Mouse (Mus musculus): ENCODE results near the gene Rnf26. TPM values are rescaled to one million over a fixed set of nuclear protein-coding genes. Genes with fewer than 3 reads are reported as not detected.
A peak's percentile ranks its signal among the peaks of the same experiment; 100 is the strongest.

Rnf26 gene
- polyA plus RNA-seq, 2 experiments, result 56.1 to 74.0 TPM

- H3K4me3 ChIP-seq (replicated peaks; ENCODE audit: low read length), result peak overlapping the region; percentile 54
- no peak for TF ChIP-seq POLR2A (IDR thresholded peaks at IDR 0.05; ENCODE audit: borderline replicate concordance, extremely low read depth, insufficient read depth, insufficient read length)
- WGBS, result 5% methylated on average over 15 of the region's 15 CpGs
- H3K4me1 ChIP-seq (ENCODE audit: control insufficient read depth, insufficient read depth, low read length), result peaks cover 15% of the 10 kb centered on the region
- DNase-seq (ENCODE audit: low spot score) (no peak), ATAC-seq (ENCODE audit: low FRiP score, low read depth) (peak; percentile 4)
- peak overlapping the region; percentile 59 for H3K9ac ChIP-seq (ENCODE audit: low read depth, low read length, severe bottlenecking)
- no peak overlapping the region for H3K27ac ChIP-seq (replicated peaks; ENCODE audit: low read depth, low read length)
- H3K4me2 ChIP-seq (replicated peaks; ENCODE audit: low read depth, low read length, severe bottlenecking), result peak overlapping the region; percentile 97
- no peaks in the 10 kb centered on the region for H3K27me3 ChIP-seq (ENCODE audit: control insufficient read depth, insufficient read depth, low read length)
- no peaks in the 10 kb centered on the region for H3K9me3 ChIP-seq (ENCODE audit: control insufficient read depth, low read length)
- no peaks in the 10 kb centered on the region for H3K36me3 ChIP-seq (ENCODE audit: control insufficient read depth, insufficient read depth, low read length)
These were observed 45.9 kb downstream of the Rnf26 start for GRCm38 (mm10) chr9:44067241-44067959.

GRCm38 (mm10) chr9:44066785-44067225 lies 46.5 kb downstream of the Rnf26 start, which contains the start of gene Usp2:
Usp2 (plus strand) TSS chr9:44067021.
- TF ChIP-seq POLR2A (IDR thresholded peaks at IDR 0.05; ENCODE audit: borderline replicate concordance, extremely low read depth, insufficient read depth, insufficient read length), result no peak
- under 1% methylated on average over 36 of the region's 38 CpGs for WGBS

GRCm38 (mm10) chr9:44065177-44065576 lies 48.1 kb downstream of the Rnf26 start:
- H3K4me3 ChIP-seq (replicated peaks; ENCODE audit: low read length), result no peak overlapping the region
- ATAC-seq (ENCODE audit: low FRiP score, low read depth), result no peak
- no peaks in the 10 kb centered on the region for H3K27me3 ChIP-seq (ENCODE audit: control insufficient read depth, insufficient read depth, low read length)
- H3K4me1 ChIP-seq (ENCODE audit: control insufficient read depth, insufficient read depth, low read length), result peaks cover 7% of the 10 kb centered on the region
- no peak overlapping the region for H3K9ac ChIP-seq (ENCODE audit: low read depth, low read length, severe bottlenecking)
- H3K9me3 ChIP-seq (ENCODE audit: control insufficient read depth, low read length), result no peaks in the 10 kb centered on the region
- no peak overlapping the region for H3K4me2 ChIP-seq (replicated peaks; ENCODE audit: low read depth, low read length, severe bottlenecking)
- no peak overlapping the region for H3K27ac ChIP-seq (replicated peaks; ENCODE audit: low read depth, low read length)
- no peak for DNase-seq (ENCODE audit: low spot score)
- 43% methylated on average over 1 of the region's 1 CpGs for WGBS
- TF ChIP-seq POLR2A (IDR thresholded peaks at IDR 0.05; ENCODE audit: borderline replicate concordance, extremely low read depth, insufficient read depth, insufficient read length), result no peak
- no peaks in the 10 kb centered on the region for H3K36me3 ChIP-seq (ENCODE audit: control insufficient read depth, insufficient read depth, low read length)

More at GRCm38 (mm10) chr9:44066785-44067225, 46.5 kb downstream of the Rnf26 start, which contains the start of gene Usp2:
- Histone ChIP-seq H3K4me3 (replicated peaks; ENCODE audit: low read length) (peak within 1 kb of the TSS; percentile 54), H3K9me3 (ENCODE audit: control insufficient read depth, low read length) (no peaks in the 10 kb centered on the region), H3K36me3 (ENCODE audit: control insufficient read depth, insufficient read depth, low read length) (no peaks in the 10 kb centered on the region), H3K27me3 (ENCODE audit: control insufficient read depth, insufficient read depth, low read length) (no peaks in the 10 kb centered on the region), H3K9ac (ENCODE audit: low read depth, low read length, severe bottlenecking) (peak within 1 kb of the TSS; percentile 59), H3K27ac (replicated peaks; ENCODE audit: low read depth, low read length) (no peak within 1 kb of the TSS), H3K4me2 (replicated peaks; ENCODE audit: low read depth, low read length, severe bottlenecking) (peak within 1 kb of the TSS; percentile 97), H3K4me1 (ENCODE audit: control insufficient read depth, insufficient read depth, low read length) (peaks cover 15% of the 10 kb centered on the region)
- ATAC-seq (ENCODE audit: low FRiP score, low read depth) (peak; percentile 99), DNase-seq (ENCODE audit: low spot score) (peak; percentile 98)

GRCm38 (mm10) chr9:44058606-44059005 lies 54.7 kb downstream of the Rnf26 start:
- Histone ChIP-seq H3K4me3 (replicated peaks; ENCODE audit: low read length) (no peak overlapping the region), H3K4me1 (ENCODE audit: control insufficient read depth, insufficient read depth, low read length) (no peaks in the 10 kb centered on the region), H3K9ac (ENCODE audit: low read depth, low read length, severe bottlenecking) (no peak overlapping the region), H3K36me3 (ENCODE audit: control insufficient read depth, insufficient read depth, low read length) (no peaks in the 10 kb centered on the region), H3K27ac (replicated peaks; ENCODE audit: low read depth, low read length) (no peak overlapping the region), H3K27me3 (ENCODE audit: control insufficient read depth, insufficient read depth, low read length) (no peaks in the 10 kb centered on the region), H3K9me3 (ENCODE audit: control insufficient read depth, low read length) (no peaks in the 10 kb centered on the region), H3K4me2 (replicated peaks; ENCODE audit: low read depth, low read length, severe bottlenecking) (no peak overlapping the region)
- TF ChIP-seq POLR2A (IDR thresholded peaks at IDR 0.05; ENCODE audit: borderline replicate concordance, extremely low read depth, insufficient read depth, insufficient read length), result no peak
- ATAC-seq (ENCODE audit: low FRiP score, low read depth) (no peak), DNase-seq (ENCODE audit: low spot score) (no peak)
- 80% methylated on average over 6 of the region's 6 CpGs for WGBS

GRCm38 (mm10) chr9:44053936-44054335 lies 59.4 kb downstream of the Rnf26 start:
- no peak overlapping the region for H3K4me3 ChIP-seq (replicated peaks; ENCODE audit: low read length)
- H3K27ac ChIP-seq (replicated peaks; ENCODE audit: low read depth, low read length), result no peak overlapping the region
- H3K4me1 ChIP-seq (ENCODE audit: control insufficient read depth, insufficient read depth, low read length), result no peaks in the 10 kb centered on the region
- H3K4me2 ChIP-seq (replicated peaks; ENCODE audit: low read depth, low read length, severe bottlenecking), result no peak overlapping the region
- H3K9ac ChIP-seq (ENCODE audit: low read depth, low read length, severe bottlenecking), result no peak overlapping the region
- WGBS, result 72% methylated on average over 1 of the region's 1 CpGs
- DNase-seq (ENCODE audit: low spot score), result no peak
- no peaks in the 10 kb centered on the region for H3K27me3 ChIP-seq (ENCODE audit: control insufficient read depth, insufficient read depth, low read length)
- no peak for TF ChIP-seq POLR2A (IDR thresholded peaks at IDR 0.05; ENCODE audit: borderline replicate concordance, extremely low read depth, insufficient read depth, insufficient read length)
- no peaks in the 10 kb centered on the region for H3K36me3 ChIP-seq (ENCODE audit: control insufficient read depth, insufficient read depth, low read length)
- no peaks in the 10 kb centered on the region for H3K9me3 ChIP-seq (ENCODE audit: control insufficient read depth, low read length)
- ATAC-seq (ENCODE audit: low FRiP score, low read depth), result no peak
